Mouse (Mus musculus) heart, embryonic 13.5 days (tissue): ENCODE measurements around the gene Tut4. TPM values are rescaled to one million over a fixed set of nuclear protein-coding genes. Genes with fewer than 3 reads are reported as not detected.

Source experiments
- ATAC-seq: fragments of 200-750 bp; cut with Nextera tagmentation; 2 replicates; pipeline ENCODE4 v1.8.0; 2017; ENCODE audit warnings: moderate TSS enrichment; ENCODE audit not compliant: insufficient number of reproducible peaks, low FRiP score, low TSS enrichment; ENCODE audit errors: extremely low read depth
- H3K27ac ChIP-seq: fragments of 300-500 bp; sonication (generic); replicated peaks from 2 replicates; pipeline ENCODE4 v1.5.1; 2015; ENCODE audit warnings: moderate library complexity, mild to moderate bottlenecking, inconsistent platforms
- H3K27me3 ChIP-seq: fragments of 300-500 bp; sonication (generic); replicated peaks from 2 replicates; pipeline ENCODE4 v1.6.1; 2015; ENCODE audit warnings: mild to moderate bottlenecking, inconsistent platforms
- H3K36me3 ChIP-seq: fragments of 300-500 bp; sonication (generic); 2 replicates; pipeline ENCODE4 v1.6.1; 2015; ENCODE audit warnings: mild to moderate bottlenecking, inconsistent platforms
- H3K4me1 ChIP-seq: fragments of 300-500 bp; sonication (generic); 2 replicates; pipeline ENCODE4 v1.6.1; 2015; ENCODE audit warnings: inconsistent platforms
- H3K4me2 ChIP-seq: fragments of 300-500 bp; sonication (generic); 2 replicates; pipeline ENCODE4 v1.6.1; 2015; ENCODE audit warnings: inconsistent platforms, mild to moderate bottlenecking, moderate library complexity
- H3K4me3 ChIP-seq: fragments of 300-500 bp; sonication (generic); 2 replicates; pipeline ENCODE4 v1.5.1; 2015; ENCODE audit warnings: moderate library complexity, mild to moderate bottlenecking, inconsistent platforms
- H3K9ac ChIP-seq: fragments of 300-500 bp; sonication (generic); 2 replicates; pipeline ENCODE4 v1.6.1; 2015; ENCODE audit warnings: inconsistent platforms, mild to moderate bottlenecking, moderate library complexity
- H3K9me3 ChIP-seq: fragments of 300-500 bp; sonication (generic); 2 replicates; pipeline ENCODE4 v1.6.1; 2016; ENCODE audit warnings: inconsistent platforms
- WGBS: fragments of 180-500 bp; shearing (Covaris S2); methylation state at CpG from one replicate; pipeline ENCODE4 v1.1.7; 2015; ENCODE audit warnings: mixed read lengths; 5-methylcytosine and 5-hydroxymethylcytosine counted together
- polyA plus RNA-seq: library from polyadenylated mRNA; unstranded; fragments of >200 nt; fragmentation: Nextera tagmentation; extraction: Ambion mirVana; gene quantifications from 2 replicates; pipeline ENCODE4 v1.2.1, GENCODE M21; 2015

Tut4 gene
- polyA plus RNA-seq, 1 experiment from 2014 or later: 45.6 TPM

GRCm38 (mm10) chr4:108565026-108565425 lies 105.8 kb downstream of the Tut4 start:
- no peak overlapping the region for H3K9ac ChIP-seq
- no peak overlapping the region for H3K4me2 ChIP-seq
- no peaks in the 10 kb centered on the region for H3K9me3 ChIP-seq
- H3K27ac ChIP-seq: no peak overlapping the region
- H3K4me3 ChIP-seq: no peak overlapping the region
- no peak for ATAC-seq
- H3K4me1 ChIP-seq: no peaks in the 10 kb centered on the region
- H3K36me3 ChIP-seq: peaks cover 95% of the 10 kb centered on the region
- WGBS: 75% methylated on average over 1 of the region's 1 CpGs
- no peaks in the 10 kb centered on the region for H3K27me3 ChIP-seq

DNA sequence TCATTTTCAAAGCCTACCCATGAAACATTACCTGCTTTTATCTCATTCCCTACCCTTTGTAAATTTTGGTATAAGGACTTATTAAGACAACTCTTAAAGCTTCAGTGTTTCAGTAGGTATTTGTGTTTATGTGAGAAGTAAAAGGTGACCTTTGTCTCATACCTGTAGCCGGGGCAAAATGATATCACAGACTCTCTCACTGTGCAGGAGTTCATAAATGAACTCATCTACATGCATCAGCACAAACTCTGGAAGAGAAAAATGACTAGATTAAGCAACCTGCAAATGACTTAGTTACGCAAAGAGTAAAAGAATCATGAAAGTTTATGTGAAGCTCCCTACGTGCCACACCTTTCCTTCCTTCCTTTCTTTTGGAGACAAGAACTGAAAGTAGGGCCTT lies 113.4 kb downstream of the Tut4 start:
- 87% methylated on average over 3 of the region's 3 CpGs for WGBS
- Histone ChIP-seq H3K4me2 (no peak overlapping the region), H3K27me3 (no peaks in the 10 kb centered on the region), H3K9ac (no peak overlapping the region), H3K36me3 (peaks cover 79% of the 10 kb centered on the region), H3K9me3 (no peaks in the 10 kb centered on the region), H3K4me3 (no peak overlapping the region), H3K27ac (no peak overlapping the region), H3K4me1 (peaks cover 6% of the 10 kb centered on the region)
- no peak for ATAC-seq

- peak; percentile 96 for ATAC-seq
- peak within 1 kb of the TSS; percentile 78 for H3K27ac ChIP-seq
- peak within 1 kb of the TSS; percentile 86 for H3K9ac ChIP-seq
Measured at GRCm38 (mm10) chr4:108578840-108579742, 119.9 kb downstream of the Tut4 start, which contains the start of the genes Prpf38a and Orc1. Prpf38a (minus strand) TSS chr4:108579336. Orc1 (plus strand) TSS chr4:108579423.

DNA sequence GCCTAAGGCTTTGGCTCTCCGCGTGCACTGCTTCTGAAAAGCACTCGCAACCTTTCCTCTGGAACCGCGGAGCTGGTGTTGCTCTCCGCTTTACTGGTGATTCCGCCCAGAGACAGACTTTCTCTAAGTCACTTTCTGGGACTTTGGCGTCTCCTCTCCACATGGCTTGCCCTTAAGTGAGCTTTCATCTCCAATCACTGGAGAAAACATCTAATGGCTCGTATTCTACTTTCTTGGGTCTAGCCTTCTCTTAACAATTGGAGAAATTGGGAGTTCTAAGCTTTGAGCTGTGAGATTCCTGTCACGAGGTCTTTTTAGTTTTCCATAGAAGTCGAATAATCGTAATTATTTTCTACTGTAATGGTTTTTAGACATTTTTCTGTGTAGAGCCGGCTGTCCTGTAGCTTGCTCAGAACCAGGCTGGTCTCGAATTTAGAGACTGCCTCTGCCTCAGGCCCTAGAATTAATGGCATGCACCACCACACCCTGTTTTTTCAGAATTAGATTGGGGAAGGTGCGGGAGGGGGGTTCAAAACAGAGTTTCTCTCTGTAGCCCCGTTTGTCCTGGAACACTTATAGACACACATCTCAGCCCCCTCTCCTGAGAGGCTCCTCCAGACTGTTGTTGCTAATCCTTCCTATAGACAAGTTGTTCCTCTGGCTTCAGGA lies 120.7 kb downstream of the Tut4 start:
- ATAC-seq: 0 out of 2 replicates have a peak, but pooled peaks have one; percentile 11

More at GRCm38 (mm10) chr4:108578840-108579742, 119.9 kb downstream of the Tut4 start, which contains the start of the genes Prpf38a and Orc1:
- under 1% methylated on average over 64 of the region's 64 CpGs for WGBS
- Histone ChIP-seq H3K4me1 (peaks cover 25% of the 10 kb centered on the region), H3K4me3 (peak within 1 kb of the TSS; percentile 91), H3K4me2 (peak within 1 kb of the TSS; percentile 91), H3K9me3 (no peaks in the 10 kb centered on the region), H3K36me3 (peaks cover 25% of the 10 kb centered on the region), H3K27me3 (no peaks in the 10 kb centered on the region)

DNA sequence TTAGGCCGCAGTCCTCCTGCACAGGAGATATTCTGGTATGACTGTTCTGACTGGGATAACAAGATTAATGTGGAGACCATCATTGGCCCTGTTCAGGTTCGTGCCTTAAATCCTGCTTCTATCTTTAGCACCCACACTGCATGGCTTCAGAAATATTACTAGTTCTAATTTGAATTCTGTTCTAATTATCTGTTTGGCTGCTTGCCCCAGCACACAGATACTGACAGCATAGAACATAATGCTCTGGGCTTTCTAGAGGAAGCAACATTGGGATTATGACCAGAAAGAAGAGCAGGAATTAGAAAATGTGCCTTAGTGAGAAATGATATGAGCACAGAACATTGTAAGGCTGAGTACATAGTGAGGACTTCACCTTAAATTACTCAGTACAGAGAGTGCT lies 134.2 kb downstream of the Tut4 start:
- H3K4me3 ChIP-seq: no peak overlapping the region
- H3K27ac ChIP-seq: peak overlapping the region; percentile 39; the same call in 1 of the 2 replicates
- no peak overlapping the region for H3K4me2 ChIP-seq
- no peaks in the 10 kb centered on the region for H3K27me3 ChIP-seq
- H3K4me1 ChIP-seq: 0 out of 2 replicates have a peak, but pooled peaks cover 10% of the 10 kb centered on the region
- no peaks in the 10 kb centered on the region for H3K9me3 ChIP-seq
- peaks cover 12% of the 10 kb centered on the region; the same call in 1 of the 2 replicates for H3K36me3 ChIP-seq
- no peak for ATAC-seq
- H3K9ac ChIP-seq: no peak overlapping the region
- 60% methylated on average over 2 of the region's 2 CpGs for WGBS

More for the DNA sequence above, 120.7 kb downstream of the Tut4 start:
- peaks cover 20% of the 10 kb centered on the region for H3K36me3 ChIP-seq
- H3K4me3 ChIP-seq: peak overlapping the region; percentile 91
- H3K9me3 ChIP-seq: no peaks in the 10 kb centered on the region
- H3K27me3 ChIP-seq: no peaks in the 10 kb centered on the region
- H3K9ac ChIP-seq: peak overlapping the region; percentile 86
- H3K4me1 ChIP-seq: peaks cover 25% of the 10 kb centered on the region
- peak overlapping the region; percentile 78 for H3K27ac ChIP-seq
- H3K4me2 ChIP-seq: peak overlapping the region; percentile 91
- under 1% methylated on average over 16 of the region's 16 CpGs for WGBS

DNA sequence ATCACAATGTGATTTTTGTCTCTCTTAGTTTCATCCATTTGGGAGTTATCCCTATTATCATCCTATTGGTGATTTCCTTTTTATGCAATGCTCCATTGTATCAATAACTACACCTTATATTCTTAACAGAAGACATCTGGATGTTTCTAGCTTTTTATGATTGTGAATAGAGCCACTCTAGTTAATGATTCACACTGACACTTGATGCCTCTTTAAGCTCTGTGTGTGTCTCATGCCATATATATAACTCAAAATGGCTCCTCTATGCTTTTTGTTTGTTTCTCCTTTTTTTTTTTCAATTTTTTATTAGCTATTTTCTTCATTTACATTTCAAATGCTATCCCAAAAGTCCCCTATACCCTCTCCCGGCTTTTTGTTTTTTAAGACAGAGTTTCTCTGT lies 136.6 kb downstream of the Tut4 start:
- WGBS: 84% methylated on average over 1 of the region's 1 CpGs
- Histone ChIP-seq H3K36me3 (peaks cover 28% of the 10 kb centered on the region), H3K27ac (no peak overlapping the region), H3K9ac (no peak overlapping the region), H3K9me3 (no peaks in the 10 kb centered on the region), H3K4me1 (0 out of 2 replicates have a peak, but pooled peaks cover 10% of the 10 kb centered on the region), H3K4me2 (no peak overlapping the region), H3K4me3 (no peak overlapping the region), H3K27me3 (no peaks in the 10 kb centered on the region)
- no peak for ATAC-seq

DNA sequence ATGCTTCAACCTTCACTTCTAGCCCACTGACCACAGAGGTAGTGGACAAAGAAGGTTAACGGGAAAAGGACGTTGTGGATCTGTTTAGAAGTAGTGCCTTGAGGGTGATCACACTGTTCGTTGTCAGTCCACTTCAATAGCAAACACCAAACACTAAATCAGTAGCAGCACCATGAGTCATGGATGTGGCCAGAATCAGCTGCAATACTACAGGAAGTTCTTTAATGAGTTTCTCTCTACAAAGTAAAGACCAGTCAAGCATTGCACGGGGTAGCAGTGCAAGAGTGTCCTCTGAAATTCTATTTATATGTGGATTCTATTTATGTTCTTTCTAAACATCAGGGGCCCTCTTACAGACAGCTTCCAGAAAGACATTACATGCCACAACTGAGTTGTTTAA lies 139.1 kb downstream of the Tut4 start:
- H3K27me3 ChIP-seq: no peaks in the 10 kb centered on the region
- no peak overlapping the region for H3K9ac ChIP-seq
- H3K27ac ChIP-seq: no peak overlapping the region
- peaks cover 4% of the 10 kb centered on the region; the same call in 1 of the 2 replicates for H3K9me3 ChIP-seq
- H3K4me2 ChIP-seq: no peak overlapping the region
- 0 out of 2 replicates have a peak, but pooled peaks cover 2% of the 10 kb centered on the region for H3K4me1 ChIP-seq
- 81% methylated on average over 4 of the region's 4 CpGs for WGBS
- no peak for ATAC-seq
- no peak overlapping the region for H3K4me3 ChIP-seq
- H3K36me3 ChIP-seq: peaks cover 47% of the 10 kb centered on the region

- no peak for ATAC-seq
- H3K4me1 ChIP-seq: no peaks in the 10 kb centered on the region
- no peak overlapping the region for H3K4me3 ChIP-seq
- H3K9ac ChIP-seq: no peak overlapping the region
- no peaks in the 10 kb centered on the region for H3K27me3 ChIP-seq
- 92% methylated on average over 7 of the region's 7 CpGs for WGBS
- no peak overlapping the region for H3K4me2 ChIP-seq
- H3K27ac ChIP-seq: no peak overlapping the region
- peaks cover 81% of the 10 kb centered on the region for H3K36me3 ChIP-seq
- peaks cover 4% of the 10 kb centered on the region; the same call in 1 of the 2 replicates for H3K9me3 ChIP-seq
Measured at GRCm38 (mm10) chr4:108601870-108602269, 142.6 kb downstream of the Tut4 start.

- WGBS: 94% methylated on average over 3 of the region's 3 CpGs
- ATAC-seq: no peak
- H3K9me3 ChIP-seq: no peaks in the 10 kb centered on the region
- H3K36me3 ChIP-seq: peaks cover 53% of the 10 kb centered on the region
- H3K27me3 ChIP-seq: no peaks in the 10 kb centered on the region
- no peaks in the 10 kb centered on the region for H3K4me1 ChIP-seq
- no peak overlapping the region for H3K4me2 ChIP-seq
- H3K9ac ChIP-seq: no peak overlapping the region
- no peak overlapping the region for H3K4me3 ChIP-seq
- no peak overlapping the region for H3K27ac ChIP-seq
Measured at GRCm38 (mm10) chr4:108608651-108609050, 149.4 kb downstream of the Tut4 start.
